Mouse (Mus musculus) heart, adult 2 months (tissue): ENCODE results near the gene Fam181a. TPM values are rescaled to one million over a fixed set of nuclear protein-coding genes. Genes with fewer than 3 reads are reported as not detected.

Experiments used
- DNase-seq, 2 experiments: peaks; one replicate each; pipeline ENCODE4 v3.0.0; 2021
- H3K27ac ChIP-seq: fragments of 200-600 bp; 2 replicates; pipeline ENCODE4 v1.8.1; 2022
- H3K27me3 ChIP-seq: fragments of 200-500 bp; 2 replicates; pipeline ENCODE4 v1.6.1; 2012; ENCODE audit warnings: mild to moderate bottlenecking, low read length, inconsistent platforms, mixed read lengths; ENCODE audit not compliant: control insufficient read depth, insufficient read depth
- H3K36me3 ChIP-seq: fragments of 200-500 bp; 2 replicates; pipeline ENCODE4 v1.6.1; 2012; ENCODE audit warnings: low read length, inconsistent platforms; ENCODE audit not compliant: control insufficient read depth, insufficient read depth
- H3K4me1 ChIP-seq: fragments of 200-500 bp; 2 replicates; pipeline ENCODE4 v1.6.1; 2011; ENCODE audit warnings: low read length; ENCODE audit not compliant: control insufficient read depth, insufficient read depth
- H3K4me3 ChIP-seq: fragments of 200-600 bp; 2 replicates; pipeline ENCODE4 v1.8.1; 2022
- H3K79me2 ChIP-seq: fragments of 200-500 bp; replicated peaks from 2 replicates; pipeline ENCODE4 v1.6.1; 2012; ENCODE audit warnings: mild to moderate bottlenecking, inconsistent platforms, low read length, moderate library complexity, mixed read lengths; ENCODE audit not compliant: control insufficient read depth, insufficient read depth
- H3K9ac ChIP-seq: fragments of 200-500 bp; 2 replicates; pipeline ENCODE4 v1.6.1; 2012; ENCODE audit warnings: low read depth, mild to moderate bottlenecking, control low read depth, inconsistent platforms, low read length, mixed read lengths
- CTCF ChIP-seq: fragments of 200-600 bp; IDR thresholded peaks from 2 replicates; pipeline ENCODE4 v1.8.1; 2022; ENCODE audit warnings: antibody characterized with exemption, mild to moderate bottlenecking, moderate library complexity
- EP300 ChIP-seq: fragments of 200-500 bp; IDR thresholded peaks from 2 replicates; pipeline ENCODE4 v1.6.1; 2011; ENCODE audit warnings: low read depth, low read length, control low read depth; ENCODE audit not compliant: insufficient read depth
- POLR2A ChIP-seq: fragments of 200-500 bp; IDR thresholded peaks from 2 replicates; pipeline ENCODE4 v1.6.1; 2011; ENCODE audit warnings: mild to moderate bottlenecking, low read depth, low read length, control low read depth; ENCODE audit not compliant: insufficient read depth
- WGBS: fragments of 180-500 bp; shearing (Covaris S2); methylation state at CpG from one replicate; pipeline ENCODE4 v1.1.7; 2018; 5-methylcytosine and 5-hydroxymethylcytosine counted together
- intact Hi-C: fragments of 180-260 bp; cut with DNase I; formaldehyde crosslinking; loops from one replicate; pipeline ENCODE4 v1.15.1; 2025
- polyA plus RNA-seq: library from polyadenylated mRNA; depleted of rRNA; stranded (reverse); fragments of >200 nt; gene quantifications from 2 replicates; pipeline ENCODE4 v1.2.3, GENCODE M21; 2012
- total RNA-seq, 2 experiments: library from RNA; stranded (reverse); gene quantifications; 2 replicates each; pipeline ENCODE4 v1.2.3; 2021

Gene Fam181a
- total and polyA plus RNA-seq, 3 experiments = not detected

- Histone ChIP-seq H3K4me3 (peak overlapping the region; percentile 44), H3K4me1 (peaks cover 6% of the 10 kb centered on the region), H3K36me3 (peaks cover 2% of the 10 kb centered on the region; the same call in 1 of the 2 replicates), H3K27me3 (no peaks in the 10 kb centered on the region), H3K9ac (peak overlapping the region; percentile 81), H3K79me2 (no peaks in the 10 kb centered on the region), H3K27ac (peak overlapping the region; percentile 95)
- DNase-seq = peak; percentile 72 to 86
- TF ChIP-seq CTCF = peak; percentile 74
- TF ChIP-seq EP300 = peak; percentile 91
- TF ChIP-seq POLR2A = peak; percentile 57
- WGBS = 12% methylated on average over 5 of the region's 5 CpGs
- intact Hi-C loops = loop anchor here (2.0 kb wide), 1 partner anchor 13 kb away; no protein-coding TSS in a partner anchor
Observed at GRCm38 (mm10) chr12:103353538-103353937, 42.8 kb downstream of the Fam181a start.

- TF ChIP-seq EP300 (peak; percentile 85), CTCF (no peak), POLR2A (peak; percentile 94)
- H3K9ac ChIP-seq = peak within 1 kb of the TSS; percentile 81
- H3K36me3 ChIP-seq = peaks cover 2% of the 10 kb centered on the region; the same call in 1 of the 2 replicates
- H3K27me3 ChIP-seq = no peaks in the 10 kb centered on the region
- 21% methylated on average over 14 of the region's 14 CpGs for WGBS
- intact Hi-C loops = no loop called here
- H3K79me2 ChIP-seq = no peaks in the 10 kb centered on the region
- peak within 1 kb of the TSS; percentile 95 for H3K27ac ChIP-seq
- peak within 1 kb of the TSS; percentile 44 for H3K4me3 ChIP-seq
- peak; percentile 58 to 69 for DNase-seq
- peaks cover 15% of the 10 kb centered on the region for H3K4me1 ChIP-seq
Observed at GRCm38 (mm10) chr12:103355746-103356414, 45.1 kb downstream of the Fam181a start, which contains the start of gene Asb2. Gene Asb2, minus strand, starts transcription at chr12:103356001.

GRCm38 (mm10) chr12:103356415-103356748 is 45.6 kb downstream of the Fam181a start:
- Histone ChIP-seq H3K4me3 (no peak overlapping the region), H3K36me3 (peaks cover 2% of the 10 kb centered on the region; the same call in 1 of the 2 replicates), H3K27ac (peak overlapping the region; percentile 95), H3K27me3 (no peaks in the 10 kb centered on the region), H3K79me2 (no peaks in the 10 kb centered on the region), H3K4me1 (peaks cover 17% of the 10 kb centered on the region), H3K9ac (no peak overlapping the region)
- intact Hi-C loops = no loop called here
- DNase-seq = no peak
- no peak for TF ChIP-seq CTCF
- no peak for TF ChIP-seq EP300
- no peak for TF ChIP-seq POLR2A
- WGBS = 67% methylated on average over 4 of the region's 4 CpGs

GRCm38 (mm10) chr12:103358216-103358615 is 47.4 kb downstream of the Fam181a start:
- Histone ChIP-seq H3K27ac (peak overlapping the region; percentile 90), H3K4me1 (peaks cover 25% of the 10 kb centered on the region), H3K36me3 (no peaks in the 10 kb centered on the region), H3K27me3 (no peaks in the 10 kb centered on the region), H3K79me2 (no peaks in the 10 kb centered on the region), H3K4me3 (no peak overlapping the region), H3K9ac (peak overlapping the region; percentile 61)
- 47% methylated on average over 8 of the region's 8 CpGs for WGBS
- intact Hi-C loops = no loop called here
- DNase-seq = peak; percentile 75 to 82
- 0 out of 2 replicates have a peak, but pooled peaks have one; percentile 47 for TF ChIP-seq EP300
- TF ChIP-seq CTCF = no peak
- peak; percentile 37; the same call in 1 of the 2 replicates for TF ChIP-seq POLR2A

- Histone ChIP-seq H3K4me3 (no peak overlapping the region), H3K4me1 (peaks cover 28% of the 10 kb centered on the region), H3K79me2 (no peaks in the 10 kb centered on the region), H3K36me3 (no peaks in the 10 kb centered on the region), H3K27ac (peak overlapping the region; percentile 90), H3K9ac (peak overlapping the region; percentile 61), H3K27me3 (no peaks in the 10 kb centered on the region)
- peak; percentile 39 to 49 for DNase-seq
- 40% methylated on average over 4 of the region's 4 CpGs for WGBS
- TF ChIP-seq POLR2A (peak; percentile 30; the same call in 1 of the 2 replicates), CTCF (no peak)
- intact Hi-C loops = no loop called here
Observed at GRCm38 (mm10) chr12:103358951-103359801, 48.4 kb downstream of the Fam181a start.

- H3K27ac ChIP-seq = peak overlapping the region; percentile 85
- peaks cover 28% of the 10 kb centered on the region for H3K4me1 ChIP-seq
- no peaks in the 10 kb centered on the region for H3K36me3 ChIP-seq
- H3K9ac ChIP-seq = no peak overlapping the region
- intact Hi-C loops = no loop called here
- H3K4me3 ChIP-seq = no peak overlapping the region
- TF ChIP-seq EP300 = no peak
- no peak for TF ChIP-seq POLR2A
- TF ChIP-seq CTCF = no peak
- H3K27me3 ChIP-seq = no peaks in the 10 kb centered on the region
- DNase-seq = no peak
- 61% methylated on average over 8 of the region's 8 CpGs for WGBS
- no peaks in the 10 kb centered on the region for H3K79me2 ChIP-seq
Observed at GRCm38 (mm10) chr12:103360812-103361211, 50.0 kb downstream of the Fam181a start.
